In the genomic region with DNA sequence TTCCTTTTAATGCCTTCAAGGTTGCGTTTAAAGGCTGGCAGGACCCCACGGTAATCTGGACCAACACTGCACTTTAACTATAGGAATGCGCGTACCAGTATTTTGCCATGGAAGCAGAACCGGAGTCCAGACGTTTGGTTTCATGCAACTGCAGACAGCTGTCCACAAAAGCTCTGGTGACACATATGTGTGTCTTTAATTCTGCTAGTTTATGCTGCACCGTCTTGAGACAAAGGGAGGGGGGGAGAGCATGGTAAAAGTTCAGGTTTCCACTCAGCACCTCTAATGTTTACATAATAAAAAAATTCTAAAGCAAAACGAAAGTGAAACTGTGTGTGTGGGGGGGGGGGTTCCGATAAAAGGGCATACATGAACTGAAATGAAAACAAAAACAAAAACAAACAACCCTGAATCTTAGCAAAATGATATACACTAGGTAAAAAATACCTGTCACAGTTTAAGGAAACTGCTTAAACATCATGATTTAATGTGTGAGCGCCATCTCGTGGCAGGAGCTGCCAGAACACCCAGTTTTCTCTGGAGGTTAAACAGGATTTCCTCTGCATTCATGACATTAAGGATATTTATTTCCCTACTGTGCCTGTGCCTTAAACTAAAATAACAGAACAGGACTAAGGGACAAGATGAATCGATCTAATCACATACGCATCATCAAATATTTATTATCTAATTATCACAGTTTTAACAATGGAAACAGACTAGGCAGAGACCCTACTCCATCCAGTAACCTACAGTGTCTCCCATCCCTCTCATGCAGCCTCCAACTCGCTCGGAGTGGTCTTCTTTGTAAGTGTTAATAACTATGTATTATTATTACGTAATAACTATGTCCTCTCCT, we compare ENCODE assay signal across 8 mouse cellular contexts. TPM values are rescaled to one million over a fixed set of nuclear protein-coding genes. Genes with fewer than 3 reads are reported as not detected.
A peak's percentile ranks its signal among the peaks of the same experiment; 100 is the strongest.
DNase-seq lines count a peak whose midpoint lies in the region; ATAC-seq lines count a peak whose summit lies in the region.

No protein-coding gene starts in this region.

- H3K4me3 ChIP-seq in hindbrain, embryonic 10.5 days = no peak overlapping the region
- H3K4me3 ChIP-seq in hindbrain, embryonic 13.5 days = no peak overlapping the region
- H3K4me3 ChIP-seq in limb, embryonic 13.5 days = no peak overlapping the region
- no peak overlapping the region for H3K4me3 ChIP-seq in midbrain, embryonic 15.5 days

- peak; percentile 60 for DNase-seq in hindbrain, embryonic 10.5 days (ENCODE audit: low spot score)
- peak; percentile 85 to 89 for DNase-seq in cerebellum, postnatal 36 days
- DNase-seq in gastrocnemius, adult 8-10 months (ENCODE audit: low spot score in 2 of 2) = peak; percentile 23 to 34
- DNase-seq in kidney, adult 9 months = peak; percentile 89
- DNase-seq in spleen, postnatal 14 days (ENCODE audit: low spot score in 2 of 2) = peak; percentile 56 to 75

- H3K27me3 ChIP-seq in hindbrain, embryonic 10.5 days (ENCODE audit: insufficient read depth, poor library complexity, severe bottlenecking) = no peaks in the 10 kb centered on the region
- no peaks in the 10 kb centered on the region for H3K27me3 ChIP-seq in hindbrain, embryonic 13.5 days
- H3K27me3 ChIP-seq in limb, embryonic 13.5 days = no peaks in the 10 kb centered on the region
- no peaks in the 10 kb centered on the region for H3K27me3 ChIP-seq in midbrain, embryonic 15.5 days (replicated peaks)

- H3K9ac ChIP-seq in hindbrain, embryonic 13.5 days = no peak overlapping the region
- H3K9ac ChIP-seq in limb, embryonic 13.5 days = no peak overlapping the region
- no peak overlapping the region for H3K9ac ChIP-seq in midbrain, embryonic 15.5 days

- WGBS in hindbrain, embryonic 10.5 days = 63% methylated on average over 16 of the region's 16 CpGs
- WGBS in hindbrain, embryonic 13.5 days = 60% methylated on average over 16 of the region's 16 CpGs
- 44% methylated on average over 16 of the region's 16 CpGs for WGBS in limb, embryonic 13.5 days
- WGBS in midbrain, embryonic 15.5 days = 62% methylated on average over 16 of the region's 16 CpGs

- ATAC-seq in hindbrain, embryonic 13.5 days (ENCODE audit: low FRiP score) = no peak
- peak; percentile 38; the same call in 1 of the 2 replicates for ATAC-seq in limb, embryonic 13.5 days (ENCODE audit: low FRiP score, low read depth)
- peak; percentile 42; the same call in 1 of the 2 replicates for ATAC-seq in midbrain, embryonic 15.5 days (replicated peaks)

- no peaks in the 10 kb centered on the region for H3K4me1 ChIP-seq in hindbrain, embryonic 10.5 days (replicated peaks)
- no peaks in the 10 kb centered on the region for H3K4me1 ChIP-seq in hindbrain, embryonic 13.5 days (replicated peaks)
- H3K4me1 ChIP-seq in limb, embryonic 13.5 days = peaks cover 14% of the 10 kb centered on the region
- no peaks in the 10 kb centered on the region for H3K4me1 ChIP-seq in midbrain, embryonic 15.5 days

- H3K4me2 ChIP-seq in hindbrain, embryonic 13.5 days = no peak overlapping the region
- peak overlapping the region; percentile 19 for H3K4me2 ChIP-seq in limb, embryonic 13.5 days (replicated peaks)
- H3K4me2 ChIP-seq in midbrain, embryonic 15.5 days = no peak overlapping the region

- no peak overlapping the region for H3K27ac ChIP-seq in hindbrain, embryonic 10.5 days
- H3K27ac ChIP-seq in hindbrain, embryonic 13.5 days = no peak overlapping the region
- H3K27ac ChIP-seq in limb, embryonic 13.5 days = no peak overlapping the region
- H3K27ac ChIP-seq in midbrain, embryonic 15.5 days = no peak overlapping the region

- no peaks in the 10 kb centered on the region for H3K9me3 ChIP-seq in hindbrain, embryonic 10.5 days
- H3K9me3 ChIP-seq in hindbrain, embryonic 13.5 days = no peaks in the 10 kb centered on the region
- no peaks in the 10 kb centered on the region for H3K9me3 ChIP-seq in limb, embryonic 13.5 days
- no peaks in the 10 kb centered on the region for H3K9me3 ChIP-seq in midbrain, embryonic 15.5 days

- H3K36me3 ChIP-seq in hindbrain, embryonic 10.5 days = peaks cover 12% of the 10 kb centered on the region
- peaks cover 10% of the 10 kb centered on the region; the same call in 1 of the 2 replicates for H3K36me3 ChIP-seq in hindbrain, embryonic 13.5 days
- peaks cover 33% of the 10 kb centered on the region for H3K36me3 ChIP-seq in limb, embryonic 13.5 days
- no peaks in the 10 kb centered on the region for H3K36me3 ChIP-seq in midbrain, embryonic 15.5 days (replicated peaks)

RNA-seq across cellular contexts. Expression of gene Kansl1l, which starts 21.1 kb away (rescaled TPM):
- polyA plus RNA-seq in hindbrain, embryonic 10.5 days (2016; fragmentation: Nextera tagmentation; extraction: Ambion mirVana) = 9.9 and 11.3 TPM in 2 replicates
- 16.4 and 19.8 TPM in 2 replicates for polyA plus RNA-seq in hindbrain, embryonic 13.5 days (2015; fragmentation: Nextera tagmentation; extraction: Ambion mirVana)
- 10 to 100 TPM; 21.4 to 24.1 (median 23.0) TPM for total RNA-seq in gastrocnemius, adult 8-10 months (2022)
- 20.3 and 22.4 TPM in 2 replicates for polyA plus RNA-seq in limb, embryonic 13.5 days (2015; fragmentation: Nextera tagmentation; extraction: Ambion mirVana)
- polyA plus RNA-seq in midbrain, embryonic 15.5 days (2015; fragmentation: Nextera tagmentation; extraction: Ambion mirVana) = 11.7 and 13.1 TPM in 2 replicates

RNA-seq across cellular contexts. Expression of gene Acadl, which starts 24.7 kb away (rescaled TPM):
- 40.9 and 43.7 TPM in 2 replicates for polyA plus RNA-seq in hindbrain, embryonic 10.5 days (2016; fragmentation: Nextera tagmentation; extraction: Ambion mirVana)
- 55.9 and 65.3 TPM in 2 replicates for polyA plus RNA-seq in hindbrain, embryonic 13.5 days (2015; fragmentation: Nextera tagmentation; extraction: Ambion mirVana)
- total RNA-seq in gastrocnemius, adult 8-10 months (2022) = 100 to 1,000 TPM; 221 to 291 (median 229) TPM
- 75.8 and 83.4 TPM in 2 replicates for polyA plus RNA-seq in limb, embryonic 13.5 days (2015; fragmentation: Nextera tagmentation; extraction: Ambion mirVana)
- polyA plus RNA-seq in midbrain, embryonic 15.5 days (2015; fragmentation: Nextera tagmentation; extraction: Ambion mirVana) = 34.6 and 39.7 TPM in 2 replicates

Comparison
In these comparisons a context has a peak if more than half of its experiments do, and no peak if none do; other contexts are left out.
1. DNase-seq: peak in every context shown above with its lines; median percentile 89 in kidney, adult 9 months; 87 in cerebellum, postnatal 36 days; 66 in spleen, postnatal 14 days; 60 in hindbrain, embryonic 10.5 days; 28 in gastrocnemius, adult 8-10 months.